ENCODE assay signal across 8 mouse cellular contexts in genomic region chr17:23740598-23741021, GRCm38 (mm10). TPM values are rescaled to one million over a fixed set of nuclear protein-coding genes. Genes with fewer than 3 reads are reported as not detected.
DNase-seq lines count a peak whose midpoint lies in the region; ATAC-seq and TF ChIP-seq lines count a peak whose summit lies in the region.

Gene Paqr4, minus strand, starts transcription at chr17:23740867.

- H3K4me1 ChIP-seq in cerebellum, adult 2 months (ENCODE audit: control insufficient read depth, insufficient read depth, low read length), result peaks cover 9% of the 10 kb centered on the region; the same call in 1 of the 2 replicates
- peaks cover 53% of the 10 kb centered on the region for H3K4me1 ChIP-seq in embryonic facial prominence, embryonic 10.5 days
- peaks cover 17% of the 10 kb centered on the region for H3K4me1 ChIP-seq in limb, embryonic 11.5 days (ENCODE audit: control insufficient read depth, insufficient read depth, low read length)
- H3K4me1 ChIP-seq in midbrain, embryonic 16.5 days (ENCODE audit: control insufficient read depth, insufficient read depth, low read length), result peaks cover 32% of the 10 kb centered on the region

- ATAC-seq in cerebellum, adult (ENCODE audit: insufficient number of reproducible peaks, low FRiP score, low TSS enrichment), result no peak
- peak; percentile 7; the same call in 1 of the 2 replicates for ATAC-seq in limb, embryonic 11.5 days (ENCODE audit: insufficient number of reproducible peaks, low FRiP score, low TSS enrichment, low read depth)
- no peak; the same call in 1 of the 2 replicates for ATAC-seq in midbrain, embryonic 16.5 days

- 0 out of 2 replicates have a peak, but pooled peaks cover 6% of the 10 kb centered on the region for H3K9me3 ChIP-seq in embryonic facial prominence, embryonic 10.5 days
- peaks cover 4% of the 10 kb centered on the region; the same call in 1 of the 2 replicates for H3K9me3 ChIP-seq in limb, embryonic 11.5 days (ENCODE audit: control insufficient read depth, low read length)
- H3K9me3 ChIP-seq in midbrain, embryonic 16.5 days (replicated peaks; ENCODE audit: control insufficient read depth, low read length, poor library complexity, severe bottlenecking), result no peaks in the 10 kb centered on the region

- no peak for TF ChIP-seq CTCF in cerebellum, adult 2 months (IDR thresholded peaks at IDR 0.05; ENCODE audit: borderline replicate concordance, insufficient read depth, low read depth, low read length)
- no peak for TF ChIP-seq CTCF in C2C12 (IDR thresholded peaks at IDR 0.05; ENCODE audit: control insufficient read depth, insufficient read depth, insufficient read length)

- H3K36me3 ChIP-seq in C2C12 (ENCODE audit: control insufficient read depth, insufficient read depth), result no peaks in the 10 kb centered on the region
- H3K36me3 ChIP-seq in embryonic facial prominence, embryonic 10.5 days (replicated peaks), result peaks cover 22% of the 10 kb centered on the region
- H3K36me3 ChIP-seq in limb, embryonic 11.5 days (ENCODE audit: control insufficient read depth, insufficient read depth, low read length), result no peaks in the 10 kb centered on the region
- H3K36me3 ChIP-seq in midbrain, embryonic 16.5 days (ENCODE audit: control insufficient read depth, insufficient read depth, low read length), result peaks cover 7% of the 10 kb centered on the region; the same call in 1 of the 2 replicates

- H3K4me3 ChIP-seq in cerebellum, adult 2 months (replicated peaks; ENCODE audit: insufficient read depth, low read depth, low read length), result peak within 1 kb of the TSS; percentile 83
- H3K4me3 ChIP-seq in C2C12 (ENCODE audit: insufficient read depth, poor library complexity, severe bottlenecking), result peak within 1 kb of the TSS; percentile 29
- H3K4me3 ChIP-seq in embryonic facial prominence, embryonic 10.5 days, result peak within 1 kb of the TSS; percentile 75
- H3K4me3 ChIP-seq in limb, embryonic 11.5 days (ENCODE audit: low read depth, low read length), result peak within 1 kb of the TSS; percentile 64
- H3K4me3 ChIP-seq in midbrain, embryonic 16.5 days (ENCODE audit: low read depth, low read length), result peak within 1 kb of the TSS; percentile 76

- no peaks in the 10 kb centered on the region; the same call in 1 of the 2 replicates for H3K27me3 ChIP-seq in cerebellum, adult 2 months (ENCODE audit: control insufficient read depth, insufficient read depth, low read length)
- H3K27me3 ChIP-seq in C2C12 (ENCODE audit: control insufficient read depth, insufficient read depth, insufficient read length), result peaks cover 34% of the 10 kb centered on the region
- H3K27me3 ChIP-seq in embryonic facial prominence, embryonic 10.5 days (replicated peaks; ENCODE audit: low read depth, poor library complexity, severe bottlenecking), result peaks cover 94% of the 10 kb centered on the region
- H3K27me3 ChIP-seq in limb, embryonic 11.5 days (ENCODE audit: control insufficient read depth, insufficient read depth, low read length), result peaks cover 82% of the 10 kb centered on the region
- peaks cover 40% of the 10 kb centered on the region for H3K27me3 ChIP-seq in midbrain, embryonic 16.5 days (ENCODE audit: control insufficient read depth, insufficient read depth, low read depth, low read length)

- H3K27ac ChIP-seq in cerebellum, adult 2 months (ENCODE audit: insufficient read depth, low read length), result peak within 1 kb of the TSS; percentile 71
- H3K27ac ChIP-seq in embryonic facial prominence, embryonic 10.5 days (replicated peaks), result peak within 1 kb of the TSS; percentile 82
- H3K27ac ChIP-seq in limb, embryonic 11.5 days (replicated peaks; ENCODE audit: low read depth, low read length), result no peak within 1 kb of the TSS
- peak within 1 kb of the TSS; percentile 80 for H3K27ac ChIP-seq in midbrain, embryonic 16.5 days (ENCODE audit: low read length)

- no peaks in the 10 kb centered on the region for H3K79me3 ChIP-seq in C2C12 (ENCODE audit: low read depth)

- intact Hi-C loops in heart, postnatal 14 days (cut with DNase I), result no loop called here

- H3K4me2 ChIP-seq in limb, embryonic 11.5 days (ENCODE audit: low read depth, severe bottlenecking), result peak within 1 kb of the TSS; percentile 98
- H3K4me2 ChIP-seq in midbrain, embryonic 16.5 days (ENCODE audit: low read length), result peak within 1 kb of the TSS; percentile 91

- DNase-seq in cerebellum, adult 2 months, result peak in 1 of 2 experiments; percentile 52
- DNase-seq in embryonic facial prominence, embryonic 10.5 days (ENCODE audit: low spot score), result no peak
- DNase-seq in heart, postnatal 14 days, result peak in 1 of 2 experiments; percentile 20
- no peak for DNase-seq in limb, embryonic 11.5 days (ENCODE audit: low spot score)
- DNase-seq in ovary, postnatal 14 days (ENCODE audit: low spot score), result no peak

- H3K79me2 ChIP-seq in C2C12 (ENCODE audit: control insufficient read depth, insufficient read depth), result no peaks in the 10 kb centered on the region

- peak within 1 kb of the TSS; percentile 36 for H3ac ChIP-seq in C2C12 (ENCODE audit: control insufficient read depth, insufficient read length, low read depth)

- TF ChIP-seq POLR2A in cerebellum, adult 2 months (IDR thresholded peaks at IDR 0.05; ENCODE audit: borderline replicate concordance, insufficient read depth, low read length), result no peak

- peak within 1 kb of the TSS; percentile 58 for H3K9ac ChIP-seq in limb, embryonic 11.5 days (ENCODE audit: low read length)
- peak within 1 kb of the TSS; percentile 84 for H3K9ac ChIP-seq in midbrain, embryonic 16.5 days (ENCODE audit: low read depth, low read length)

- 3% methylated on average over 13 of the region's 13 CpGs for WGBS in cerebellum, adult 2 months
- 9% methylated on average over 13 of the region's 13 CpGs for WGBS in embryonic facial prominence, embryonic 10.5 days
- WGBS in limb, embryonic 11.5 days, result 5% methylated on average over 13 of the region's 13 CpGs
- WGBS in midbrain, embryonic 16.5 days, result 7% methylated on average over 13 of the region's 13 CpGs

TF ChIP-seq in C2C12, 6 proteins besides CTCF, POLR2A, EP300 and RAD21:
- TF ChIP-seq MYOD1 (IDR thresholded peaks at IDR 0.05; ENCODE audit: control insufficient read depth, insufficient read length, low read depth), result no peak
- TF ChIP-seq MYOG (IDR thresholded peaks at IDR 0.05; ENCODE audit: control insufficient read depth, extremely low read depth, insufficient read length), result no peak
- TF ChIP-seq CEBPB (IDR thresholded peaks at IDR 0.05; ENCODE audit: low read depth), result no peak
- no peak for TF ChIP-seq MAX (IDR thresholded peaks at IDR 0.05)
- no peak for TF ChIP-seq FOSL1 (IDR thresholded peaks at IDR 0.05; ENCODE audit: insufficient read depth, low read length, poor library complexity, severe bottlenecking)
- TF ChIP-seq USF1 (IDR thresholded peaks at IDR 0.05; ENCODE audit: low read depth), result no peak
TF ChIP-seq in C2C12: peak in this region for 0.

RNA-seq across cellular contexts. Expression of gene Paqr4, which starts in this region (rescaled TPM):
- polyA plus RNA-seq in cerebellum, adult 2 months (2012; rRNA removed), result 92.0 and 104 TPM in 2 replicates
- 12.5 TPM for polyA plus RNA-seq in C2C12 (2012; fragmentation: generic; extraction: Trizol)
- 12.6 and 14.1 TPM in 2 replicates for polyA plus RNA-seq in embryonic facial prominence, embryonic 10.5 days (2016; fragmentation: Nextera tagmentation; extraction: Ambion mirVana)
- total RNA-seq in heart, postnatal 14 days (2021), result 10 to 100 TPM; 21.8 to 23.4 TPM
- 7.4 and 7.7 TPM in 2 replicates for polyA plus RNA-seq in limb, embryonic 11.5 days (2014; fragmentation: Nextera tagmentation; extraction: Ambion mirVana)
- polyA plus RNA-seq in midbrain, embryonic 16.5 days (2015; fragmentation: Nextera tagmentation; extraction: Ambion mirVana), result 70.9 and 75.7 TPM in 2 replicates

Comparison
In these comparisons a context has a peak if more than half of its experiments do, and no peak if none do; other contexts are left out.
1. H3K4me3 ChIP-seq: peak in every context shown above with its lines; median percentile 83 in cerebellum, adult 2 months; 76 in midbrain, embryonic 16.5 days; 75 in embryonic facial prominence, embryonic 10.5 days; 64 in limb, embryonic 11.5 days; 29 in C2C12.